Mouse (Mus musculus): ENCODE results near the gene Rapgef1.
A peak's percentile ranks its signal among the peaks of the same experiment; 100 is the strongest.

DNA sequence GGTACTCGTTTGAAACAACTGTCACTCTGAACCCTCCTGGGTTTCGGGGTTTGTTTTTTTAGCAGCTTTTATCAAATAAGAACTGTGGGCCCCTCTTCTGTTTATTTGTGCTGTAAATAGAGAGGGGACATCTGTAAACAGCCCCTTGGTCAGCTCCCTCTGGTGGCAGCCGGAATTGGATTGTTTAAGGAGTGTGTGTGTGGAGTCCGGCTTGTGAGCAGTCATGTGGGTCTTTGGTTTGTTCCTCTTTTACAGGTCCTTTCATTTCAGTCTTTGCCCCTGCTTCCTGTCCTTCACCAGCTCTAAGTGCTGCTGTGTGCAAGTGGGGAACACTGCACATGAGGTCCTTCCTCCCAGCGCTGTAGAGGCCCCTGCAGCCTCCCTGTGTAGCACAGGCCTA is 119.8 kb downstream of the Rapgef1 start:
- TF ChIP-seq CTCF (IDR thresholded peaks at IDR 0.05) (peak; percentile 34), EP300 (IDR thresholded peaks at IDR 0.05) (no peak)

Measured in lung, postnatal 0 days (tissue).